Mouse (Mus musculus) kidney, postnatal 0 days (tissue): ENCODE data around the gene Icam2. TPM values are rescaled to one million over a fixed set of nuclear protein-coding genes. Genes with fewer than 3 reads are reported as not detected.

Experiments
- ATAC-seq: fragments of 200-750 bp; cut with Nextera tagmentation; replicated peaks from 2 replicates; pipeline ENCODE4 v1.8.0; 2017; ENCODE audit warnings: low read depth, moderate number of reproducible peaks, moderate TSS enrichment, moderate library complexity; ENCODE audit not compliant: low FRiP score
- DNase-seq: peaks from one replicate; pipeline ENCODE4 v3.0.0-alpha.2; 2016; ENCODE audit warnings: low spot score
- H3K27ac ChIP-seq: fragments of 300-500 bp; sonication (generic); 2 replicates; pipeline ENCODE4 v1.5.1; 2014; ENCODE audit warnings: mild to moderate bottlenecking
- H3K27me3 ChIP-seq: fragments of 300-500 bp; sonication (generic); 2 replicates; pipeline ENCODE4 v1.6.1; 2014; ENCODE audit warnings: low read length, mixed read lengths; ENCODE audit not compliant: insufficient read depth
- H3K36me3 ChIP-seq: fragments of 300-500 bp; sonication (generic); 2 replicates; pipeline ENCODE4 v1.6.1; 2014; ENCODE audit warnings: low read length, mixed read lengths; ENCODE audit not compliant: insufficient read depth
- H3K4me1 ChIP-seq: fragments of 300-500 bp; sonication (generic); replicated peaks from 2 replicates; pipeline ENCODE4 v1.6.1; 2014; ENCODE audit warnings: antibody characterized with exemption, low read length, mixed read lengths; ENCODE audit not compliant: insufficient read depth
- H3K4me2 ChIP-seq: fragments of 300-500 bp; sonication (generic); 2 replicates; pipeline ENCODE4 v1.6.1; 2014; ENCODE audit warnings: mild to moderate bottlenecking, low read length, moderate library complexity, mixed read lengths
- H3K4me3 ChIP-seq: fragments of 300-500 bp; sonication (generic); replicated peaks from 2 replicates; pipeline ENCODE4 v1.5.1; 2014; ENCODE audit warnings: low read depth, low read length
- H3K9ac ChIP-seq: fragments of 300-500 bp; sonication (generic); 2 replicates; pipeline ENCODE4 v1.6.1; 2014; ENCODE audit warnings: low read depth, low read length
- H3K9me3 ChIP-seq: fragments of 300-500 bp; sonication (generic); replicated peaks from 2 replicates; pipeline ENCODE4 v1.6.1; 2016; ENCODE audit warnings: low read length, inconsistent platforms, mixed read lengths
- CTCF ChIP-seq: IDR thresholded peaks from 2 replicates; pipeline ENCODE4 v1.5.1; 2016; ENCODE audit warnings: antibody characterized with exemption, low read depth, mild to moderate bottlenecking, moderate library complexity
- WGBS: fragments of 180-500 bp; shearing (Covaris S2); extraction: QIAGEN DNeasy Blood & Tissue Kit; methylation state at CpG from one replicate; pipeline ENCODE4 v1.1.7; 2014; 5-methylcytosine and 5-hydroxymethylcytosine counted together
- polyA plus RNA-seq: library from polyadenylated mRNA; unstranded; fragments of >200 nt; fragmentation: Nextera tagmentation; extraction: Ambion mirVana; gene quantifications from 2 replicates; pipeline ENCODE4 v1.2.1, GENCODE M21; 2015

Icam2 gene
- 62.5 and 63.3 TPM in 2 replicates for polyA plus RNA-seq

DNA sequence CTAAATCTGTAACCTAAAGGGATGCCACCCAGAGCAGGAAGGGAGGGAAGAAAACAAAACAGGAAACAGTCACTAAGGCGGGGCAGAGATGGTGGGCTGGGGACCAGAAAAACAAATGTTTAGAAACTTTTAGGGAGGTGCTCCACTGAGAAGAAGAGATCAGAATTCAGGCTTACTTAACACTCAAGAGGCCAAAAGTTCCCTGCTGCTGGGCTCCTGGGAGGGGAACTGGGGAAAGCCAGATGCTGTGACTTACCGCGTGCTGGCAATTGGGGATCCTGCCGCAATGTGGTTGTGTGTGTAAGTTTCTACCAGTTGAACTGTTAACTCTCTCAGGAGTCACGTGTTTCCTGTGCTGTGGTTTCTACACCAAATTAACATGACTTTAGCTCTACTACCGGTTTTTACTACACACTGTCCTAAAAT is at the start of gene Icam2:
Gene Icam2, minus strand, starts transcription at position 285 of the 426 bp plus-strand sequence.
- 68% methylated on average over 6 of the region's 6 CpGs for WGBS
- DNase-seq (peak; percentile 16), ATAC-seq (no peak)
- no peak within 1 kb of the TSS for H3K4me3 ChIP-seq
- no peak within 1 kb of the TSS for H3K4me2 ChIP-seq
- H3K9me3 ChIP-seq: no peaks in the 10 kb centered on the region
- no peak for TF ChIP-seq CTCF
- H3K27ac ChIP-seq: peak within 1 kb of the TSS; percentile 10; the same call in 1 of the 2 replicates
- peaks cover 9% of the 10 kb centered on the region for H3K4me1 ChIP-seq
- H3K36me3 ChIP-seq: no peaks in the 10 kb centered on the region
- H3K27me3 ChIP-seq: no peaks in the 10 kb centered on the region
- H3K9ac ChIP-seq: no peak within 1 kb of the TSS

DNA sequence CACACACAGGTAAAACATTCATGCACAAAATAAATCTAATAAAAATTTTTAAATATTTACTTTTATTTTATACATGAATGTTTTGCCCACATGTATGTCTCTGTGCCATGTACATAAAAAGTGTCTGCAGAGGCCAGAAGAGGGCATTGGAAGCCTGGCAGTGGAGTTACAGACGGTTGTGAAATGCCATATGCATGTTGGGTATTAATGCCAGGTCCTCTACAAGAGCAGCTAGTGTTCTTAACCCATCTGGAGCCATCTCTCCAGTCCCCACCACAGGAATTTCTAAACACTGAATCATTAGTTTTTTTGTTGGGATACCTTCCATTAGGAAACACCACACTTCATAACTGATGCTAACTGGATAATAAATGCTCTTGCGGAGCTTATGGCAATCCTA is 49.7 kb upstream of the Icam2 start:
- ATAC-seq: no peak
- H3K27ac ChIP-seq: no peak overlapping the region
- H3K9ac ChIP-seq: no peak overlapping the region
- no peak overlapping the region for H3K4me3 ChIP-seq
- 0 out of 2 replicates have a peak, but pooled peaks cover 2% of the 10 kb centered on the region for H3K36me3 ChIP-seq
- DNase-seq: no peak
- H3K4me1 ChIP-seq: no peaks in the 10 kb centered on the region
- no peak overlapping the region for H3K4me2 ChIP-seq
- H3K27me3 ChIP-seq: no peaks in the 10 kb centered on the region
- WGBS: 97% methylated on average over 2 of the region's 2 CpGs
- peak; percentile 16; the same call in 1 of the 2 replicates for TF ChIP-seq CTCF
- H3K9me3 ChIP-seq: no peaks in the 10 kb centered on the region

DNA sequence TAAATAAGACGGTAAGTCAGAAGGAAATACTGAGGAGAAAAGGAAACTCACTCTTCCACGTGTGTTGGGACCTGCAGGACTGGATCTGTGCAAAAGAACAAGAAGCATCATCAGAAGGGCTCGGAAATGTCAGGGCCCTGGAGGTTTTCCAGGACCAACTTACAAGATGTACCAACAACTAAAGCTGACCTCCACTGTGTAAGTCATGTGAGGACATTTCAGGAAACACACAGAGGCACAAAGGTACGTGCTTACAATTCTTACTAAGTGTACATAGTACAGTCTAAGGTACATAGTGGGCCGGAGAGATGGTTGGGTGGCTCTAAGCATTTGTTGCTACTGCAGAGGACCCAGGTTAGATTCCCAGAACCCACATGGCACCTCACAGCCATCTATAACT is 49.2 kb upstream of the Icam2 start:
- DNase-seq: no peak
- no peak overlapping the region for H3K27ac ChIP-seq
- ATAC-seq: no peak
- no peak for TF ChIP-seq CTCF
- no peak overlapping the region for H3K4me2 ChIP-seq
- no peaks in the 10 kb centered on the region for H3K4me1 ChIP-seq
- no peaks in the 10 kb centered on the region for H3K9me3 ChIP-seq
- no peaks in the 10 kb centered on the region for H3K27me3 ChIP-seq
- 0 out of 2 replicates have a peak, but pooled peaks cover 2% of the 10 kb centered on the region for H3K36me3 ChIP-seq
- no peak overlapping the region for H3K4me3 ChIP-seq
- H3K9ac ChIP-seq: no peak overlapping the region
- 85% methylated on average over 5 of the region's 5 CpGs for WGBS

- WGBS: 90% methylated on average over 5 of the region's 5 CpGs
- DNase-seq (no peak), ATAC-seq (no peak)
- H3K9ac ChIP-seq: no peak overlapping the region
- H3K36me3 ChIP-seq: 0 out of 2 replicates have a peak, but pooled peaks cover 2% of the 10 kb centered on the region
- TF ChIP-seq CTCF: no peak
- H3K4me1 ChIP-seq: no peaks in the 10 kb centered on the region
- no peak overlapping the region for H3K4me2 ChIP-seq
- no peak overlapping the region for H3K4me3 ChIP-seq
- H3K27me3 ChIP-seq: no peaks in the 10 kb centered on the region
- H3K27ac ChIP-seq: no peak overlapping the region
- H3K9me3 ChIP-seq: no peaks in the 10 kb centered on the region
Measured at GRCm38 (mm10) chr11:106430392-106430791, 42.5 kb upstream of the Icam2 start.

DNA sequence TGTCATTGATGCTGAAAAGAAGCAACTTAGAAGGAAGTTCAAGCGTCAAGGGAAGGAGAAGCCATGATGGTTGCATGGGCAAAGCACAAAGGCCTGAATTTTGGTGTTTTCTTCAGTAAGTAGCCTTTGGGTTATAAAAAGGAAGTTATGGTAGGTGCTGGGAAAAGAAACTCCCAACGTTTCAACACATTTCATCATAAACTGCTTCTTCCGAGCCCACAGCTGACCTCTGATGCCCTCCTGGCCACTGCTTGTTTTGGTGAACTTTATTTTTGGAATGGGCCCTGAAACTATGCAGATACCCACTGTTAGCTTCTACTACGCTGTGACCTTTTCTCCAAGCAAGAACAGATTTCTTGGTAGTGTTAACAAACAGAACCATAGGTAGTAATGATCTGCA is 41.8 kb upstream of the Icam2 start:
- Histone ChIP-seq H3K4me2 (no peak overlapping the region), H3K27ac (no peak overlapping the region), H3K36me3 (0 out of 2 replicates have a peak, but pooled peaks cover 2% of the 10 kb centered on the region), H3K4me3 (no peak overlapping the region), H3K27me3 (no peaks in the 10 kb centered on the region), H3K9ac (no peak overlapping the region), H3K4me1 (no peaks in the 10 kb centered on the region), H3K9me3 (no peaks in the 10 kb centered on the region)
- ATAC-seq (no peak), DNase-seq (no peak)
- no peak for TF ChIP-seq CTCF
- 74% methylated on average over 4 of the region's 4 CpGs for WGBS

DNA sequence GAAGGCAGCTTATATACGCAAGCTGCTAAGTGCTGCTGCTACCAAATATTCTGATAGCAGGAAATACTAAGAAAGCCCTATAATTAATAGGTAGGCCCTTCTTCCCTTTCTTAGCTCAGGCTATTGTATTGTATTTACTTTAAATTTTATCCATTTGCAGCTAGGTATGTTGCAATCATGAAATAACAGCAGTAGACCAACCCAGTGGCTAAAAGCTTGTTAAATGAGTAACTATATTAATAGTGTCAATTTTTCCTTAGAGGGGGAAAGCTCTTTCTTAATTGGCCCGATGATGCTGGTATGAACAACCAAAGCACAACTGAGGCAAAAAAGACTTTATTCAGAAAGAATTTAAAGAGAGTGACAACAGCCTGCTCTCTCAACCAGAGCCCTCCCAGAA is 40.7 kb upstream of the Icam2 start:
- Histone ChIP-seq H3K4me1 (no peaks in the 10 kb centered on the region), H3K36me3 (0 out of 2 replicates have a peak, but pooled peaks cover 2% of the 10 kb centered on the region), H3K27ac (no peak overlapping the region), H3K4me3 (no peak overlapping the region), H3K27me3 (no peaks in the 10 kb centered on the region), H3K9ac (no peak overlapping the region), H3K9me3 (no peaks in the 10 kb centered on the region), H3K4me2 (no peak overlapping the region)
- WGBS: 92% methylated on average over 2 of the region's 2 CpGs
- ATAC-seq (no peak), DNase-seq (no peak)
- TF ChIP-seq CTCF: no peak

- 82% methylated on average over 4 of the region's 4 CpGs for WGBS
- no peak for ATAC-seq
- no peak overlapping the region for H3K4me2 ChIP-seq
Measured at GRCm38 (mm10) chr11:106428106-106428505, 40.2 kb upstream of the Icam2 start.

More at GRCm38 (mm10) chr11:106428106-106428505, 40.2 kb upstream of the Icam2 start:
- Histone ChIP-seq H3K4me3 (no peak overlapping the region), H3K4me1 (no peaks in the 10 kb centered on the region), H3K9me3 (no peaks in the 10 kb centered on the region), H3K27ac (no peak overlapping the region), H3K27me3 (no peaks in the 10 kb centered on the region), H3K36me3 (peaks cover 2% of the 10 kb centered on the region; the same call in 1 of the 2 replicates), H3K9ac (no peak overlapping the region)
- DNase-seq: no peak
- TF ChIP-seq CTCF: no peak
